Mouse (Mus musculus) heart, adult 11 months (tissue): ENCODE measurements around the gene Dlg2.

ENCODE experiments used
- DNase-seq: peaks from one replicate; pipeline ENCODE4 v3.0.0; 2022

Dlg2 gene

GRCm38 (mm10) chr7:92105956-92106355 lies 1629.5 kb downstream of the Dlg2 start:
- DNase-seq = no peak

- peak; percentile 86 for DNase-seq
These were observed 1636.6 kb downstream of the Dlg2 start for GRCm38 (mm10) chr7:92113065-92113464.

DNA sequence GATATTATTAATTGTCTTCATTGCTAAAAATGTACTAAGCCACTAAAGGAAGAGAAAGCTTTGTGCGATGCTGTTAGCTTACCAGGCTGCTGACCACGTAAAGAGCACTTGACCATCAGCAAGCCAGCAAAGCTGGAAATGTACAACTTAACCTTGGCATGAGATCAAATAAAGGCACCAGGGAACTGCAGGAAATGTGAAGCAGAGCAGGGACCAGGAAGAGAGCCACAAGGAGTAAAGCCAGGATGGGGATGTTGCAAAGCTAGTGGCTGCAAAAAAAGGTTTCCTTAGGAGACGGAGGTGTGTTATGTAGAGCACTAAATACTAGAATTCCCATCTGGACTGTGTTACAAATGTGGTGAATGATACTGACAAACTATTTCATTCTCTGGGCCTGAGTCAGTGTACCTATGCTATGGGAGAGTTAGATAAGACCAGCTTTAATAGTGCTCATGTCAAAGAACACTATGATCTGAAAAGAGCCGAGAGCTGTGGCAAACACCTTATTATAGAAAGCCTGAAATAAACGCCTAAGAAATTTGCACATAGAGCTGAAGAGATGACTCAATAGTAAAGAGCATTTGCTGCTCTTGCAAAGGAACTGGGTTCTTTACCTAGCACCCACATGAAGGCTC lies 1638.9 kb downstream of the Dlg2 start:
- DNase-seq = peak; percentile 82

- no peak for DNase-seq
These were observed 1646.8 kb downstream of the Dlg2 start for GRCm38 (mm10) chr7:92123276-92123675.

DNA sequence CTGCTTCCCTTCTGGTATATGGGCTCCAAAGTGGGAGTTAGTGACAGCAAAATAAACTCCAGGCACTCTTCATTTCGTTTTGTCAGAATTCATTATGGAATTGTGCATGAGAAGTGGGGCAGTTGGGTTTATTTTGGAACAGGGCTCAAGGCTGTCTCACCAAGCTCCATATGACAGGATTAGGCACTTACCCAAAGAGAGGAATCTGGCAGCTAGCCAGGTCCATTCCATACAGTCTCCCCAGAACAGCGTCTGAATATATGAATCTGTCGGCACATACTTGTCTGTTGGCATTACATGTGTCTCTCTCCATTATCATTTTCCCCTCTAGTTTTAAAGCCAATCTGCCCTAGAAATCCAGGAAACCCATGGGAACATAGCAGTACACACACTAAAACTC lies 1649.4 kb downstream of the Dlg2 start:
- no peak for DNase-seq

GRCm38 (mm10) chr7:92134301-92134700 lies 1657.8 kb downstream of the Dlg2 start:
- DNase-seq = no peak

GRCm38 (mm10) chr7:92135624-92136023 lies 1659.2 kb downstream of the Dlg2 start:
- DNase-seq = no peak

GRCm38 (mm10) chr7:92140051-92140817 lies 1663.8 kb downstream of the Dlg2 start:
- DNase-seq = peak; percentile 84

DNA sequence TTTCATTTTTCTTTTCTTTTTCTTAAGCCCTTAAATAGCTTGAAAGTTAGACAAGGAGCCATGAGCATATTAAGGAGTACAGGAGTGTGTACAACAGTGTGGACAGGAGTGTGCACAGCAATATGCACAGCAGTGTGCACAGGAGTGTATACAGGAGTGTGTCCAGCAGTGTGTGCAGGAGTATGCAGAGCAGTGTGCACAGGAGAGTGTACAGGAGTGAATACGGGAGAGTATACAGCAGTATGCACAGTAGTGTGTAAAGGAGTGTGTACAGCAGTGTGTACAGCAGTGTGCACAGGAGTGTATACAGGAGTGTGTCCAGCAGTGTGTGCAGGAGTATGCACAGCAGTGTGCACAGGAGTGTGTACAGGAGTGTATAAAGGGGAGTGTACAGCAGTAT lies 1671.0 kb downstream of the Dlg2 start:
- no peak for DNase-seq

DNA sequence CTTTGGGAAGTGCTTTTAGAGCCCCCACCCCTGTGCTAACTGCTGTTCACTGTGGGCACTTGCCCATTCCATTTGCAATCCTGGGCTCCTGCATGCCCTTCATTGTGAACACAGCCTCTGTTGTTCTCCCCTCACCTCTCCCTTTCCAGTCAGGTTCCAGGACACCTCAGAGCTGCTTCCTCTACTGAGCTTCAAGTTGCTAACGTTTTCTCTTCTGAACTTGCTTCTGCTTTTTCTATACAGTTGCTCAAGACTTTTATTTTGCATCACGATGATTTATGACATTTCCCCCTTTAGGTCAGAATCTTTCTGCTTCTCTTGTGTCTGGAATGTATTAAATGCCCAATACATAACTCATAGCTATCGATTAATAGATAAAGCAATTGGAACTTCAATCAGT lies 1674.3 kb downstream of the Dlg2 start:
- no peak for DNase-seq

- DNase-seq = no peak
These were observed 1678.1 kb downstream of the Dlg2 start for GRCm38 (mm10) chr7:92154603-92155002.

DNA sequence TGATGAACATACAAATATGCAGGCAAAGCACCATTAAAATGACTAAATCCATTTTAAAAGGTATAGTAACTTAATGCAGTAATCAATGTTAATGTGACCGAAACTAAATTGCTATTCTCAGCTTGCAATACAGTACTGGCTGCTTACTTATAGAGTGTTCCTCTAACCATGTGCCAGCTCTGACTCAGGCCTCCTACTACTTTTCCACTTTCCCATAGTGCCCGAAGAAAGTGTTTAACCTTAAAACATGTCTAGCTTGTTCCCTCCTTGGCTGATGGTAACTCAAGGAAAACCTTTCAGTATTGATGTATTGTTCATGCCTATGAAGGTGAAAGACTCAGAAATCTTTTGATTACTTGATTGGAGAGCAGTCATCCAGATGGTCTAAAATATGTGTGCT lies 1686.7 kb downstream of the Dlg2 start:
- no peak for DNase-seq

DNA sequence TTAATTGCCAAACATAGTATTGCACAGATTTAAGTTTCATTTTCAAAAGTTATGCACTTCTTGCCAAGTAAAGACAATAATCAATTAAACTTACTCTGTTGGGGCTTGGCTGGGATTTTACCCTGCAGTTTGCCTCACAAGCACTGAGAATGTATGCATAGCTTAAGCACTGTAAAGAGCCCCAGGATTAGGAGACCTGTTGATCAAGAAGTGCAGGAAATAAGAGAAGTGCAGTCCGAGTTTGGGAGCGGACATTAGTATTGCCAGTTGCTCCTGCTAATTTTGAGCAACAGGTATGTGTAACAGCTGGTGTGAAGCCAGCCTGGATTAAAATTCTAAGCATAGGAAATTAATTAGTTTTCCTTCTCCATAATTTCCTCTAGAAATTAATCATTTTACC lies 1687.8 kb downstream of the Dlg2 start:
- no peak for DNase-seq

DNA sequence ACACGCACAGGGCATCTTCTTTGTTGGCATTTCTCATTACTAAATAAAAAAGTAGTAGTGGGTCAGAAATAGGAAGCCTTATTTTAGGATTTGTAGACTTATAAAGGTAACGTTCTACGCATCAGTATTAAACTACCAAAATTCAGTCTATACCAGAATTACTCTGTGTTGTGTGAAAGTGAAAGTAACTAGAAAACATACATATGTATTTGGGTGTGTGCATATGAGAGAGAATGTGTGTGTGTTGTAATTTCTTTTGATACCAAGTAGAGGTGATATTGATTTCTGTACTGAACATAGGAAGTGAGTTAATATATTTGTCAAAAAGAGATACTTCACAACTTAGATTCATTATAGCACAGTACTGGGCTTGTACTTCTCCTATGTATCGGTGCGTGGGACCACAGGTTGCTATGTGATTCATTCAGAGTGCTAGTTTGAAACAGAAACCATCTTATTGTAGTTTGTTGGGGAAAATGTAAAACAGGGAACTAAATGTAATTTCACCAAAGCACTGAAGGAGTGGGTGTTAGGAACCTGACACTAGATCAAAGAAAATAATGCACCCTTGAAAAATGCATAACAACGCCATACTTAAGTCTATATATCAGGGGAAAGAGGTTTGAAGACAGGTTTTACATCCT lies 1688.5 kb downstream of the Dlg2 start:
- no peak for DNase-seq

- DNase-seq = peak; percentile 86
These were observed 1703.6 kb downstream of the Dlg2 start for GRCm38 (mm10) chr7:92180029-92180428.

- peak; percentile 94 for DNase-seq
These were observed 1704.4 kb downstream of the Dlg2 start for GRCm38 (mm10) chr7:92180591-92181587.

- DNase-seq = peak; percentile 93
These were observed 1705.6 kb downstream of the Dlg2 start for GRCm38 (mm10) chr7:92181959-92182612.

- no peak for DNase-seq
These were observed 1708.0 kb downstream of the Dlg2 start for GRCm38 (mm10) chr7:92184371-92185059.

DNA sequence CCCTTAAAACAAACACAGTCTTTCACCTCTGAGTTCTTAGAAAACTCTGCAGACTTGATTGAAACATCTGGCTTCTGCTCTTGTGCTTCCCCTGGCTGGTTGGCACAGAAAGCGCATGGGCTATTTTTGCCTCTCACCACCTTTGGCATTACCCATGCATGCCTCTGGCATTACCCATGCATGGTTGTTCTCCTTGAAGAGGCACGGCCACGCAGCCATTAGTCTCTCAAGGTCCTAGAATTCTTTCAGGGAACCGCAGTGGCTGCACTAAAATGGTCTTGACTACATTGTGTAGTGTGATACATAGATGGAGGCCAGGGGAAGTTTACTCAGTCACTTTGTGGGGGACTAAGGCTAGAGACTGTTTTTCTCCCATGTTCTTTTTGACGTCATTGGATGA lies 1709.9 kb downstream of the Dlg2 start:
- DNase-seq = peak; percentile 91

DNA sequence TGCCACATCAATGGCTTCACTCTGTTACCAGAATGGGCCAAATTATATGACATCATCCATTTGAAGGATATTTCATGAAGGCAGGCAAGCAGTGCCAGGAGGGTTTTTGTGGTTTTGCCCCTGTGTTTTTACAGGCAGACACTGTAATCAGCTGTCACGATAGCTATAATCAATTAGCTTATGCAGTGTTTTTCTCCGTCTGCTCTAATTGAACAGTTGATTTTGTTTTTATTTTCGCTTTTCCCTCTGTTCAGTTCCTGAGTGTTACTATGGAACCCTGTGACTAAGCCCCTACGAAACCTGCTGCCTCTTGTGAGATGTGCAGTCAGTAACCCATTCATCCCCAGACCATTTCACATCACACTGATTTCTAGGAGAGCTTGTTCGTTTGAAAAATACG lies 1712.7 kb downstream of the Dlg2 start:
- no peak for DNase-seq

GRCm38 (mm10) chr7:92196004-92196403 lies 1719.5 kb downstream of the Dlg2 start:
- no peak for DNase-seq

GRCm38 (mm10) chr7:92197621-92198020 lies 1721.1 kb downstream of the Dlg2 start:
- DNase-seq = no peak
